Mouse (Mus musculus): ENCODE results near the gene Ddx25.

Gene Ddx25

DNA sequence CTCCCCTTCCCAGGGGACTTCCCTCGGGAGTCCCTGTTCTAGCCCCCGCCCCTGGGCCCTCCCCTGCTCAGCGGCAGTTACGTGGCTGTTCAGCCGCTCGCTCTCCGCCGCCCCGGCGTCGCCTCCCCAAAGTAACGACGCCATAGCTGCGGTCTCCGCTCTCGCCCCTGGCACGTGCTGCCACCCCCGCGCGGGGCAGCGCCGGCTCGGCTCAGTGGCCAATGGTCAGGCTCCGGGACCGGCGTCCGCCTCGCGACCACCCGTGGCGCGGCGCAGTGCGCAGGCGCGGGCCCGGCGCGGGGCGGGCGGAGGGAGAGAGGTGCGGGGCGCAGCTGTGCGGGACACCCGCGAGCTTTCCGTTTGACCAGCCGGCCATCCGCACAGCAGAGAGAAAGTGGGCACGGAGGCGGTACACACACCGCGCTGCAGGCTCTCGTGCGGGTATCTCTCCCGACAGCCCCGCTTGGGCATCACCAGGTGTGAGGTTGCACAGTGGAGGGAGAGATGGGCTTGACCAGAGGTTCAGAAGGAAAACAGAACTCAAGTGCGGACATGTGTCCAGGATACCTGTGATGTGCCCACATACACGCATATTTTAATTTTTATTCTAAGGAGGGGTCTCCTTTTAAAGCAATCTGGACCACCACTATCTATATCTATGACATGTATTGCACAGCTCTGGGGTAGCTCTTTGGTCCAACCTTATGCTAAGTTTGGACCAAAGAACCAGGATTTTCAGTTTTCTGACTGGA lies at the start of gene Ddx25, which contains the start of gene Pus3:
Ddx25 (minus strand) TSS at position 272 of the 752 bp plus-strand sequence.
Pus3 (plus strand) TSS at position 339 of the 752 bp plus-strand sequence.
- peak; percentile 65 to 77 for DNase-seq (ENCODE audit: low spot score in 2 of 2)

DNA sequence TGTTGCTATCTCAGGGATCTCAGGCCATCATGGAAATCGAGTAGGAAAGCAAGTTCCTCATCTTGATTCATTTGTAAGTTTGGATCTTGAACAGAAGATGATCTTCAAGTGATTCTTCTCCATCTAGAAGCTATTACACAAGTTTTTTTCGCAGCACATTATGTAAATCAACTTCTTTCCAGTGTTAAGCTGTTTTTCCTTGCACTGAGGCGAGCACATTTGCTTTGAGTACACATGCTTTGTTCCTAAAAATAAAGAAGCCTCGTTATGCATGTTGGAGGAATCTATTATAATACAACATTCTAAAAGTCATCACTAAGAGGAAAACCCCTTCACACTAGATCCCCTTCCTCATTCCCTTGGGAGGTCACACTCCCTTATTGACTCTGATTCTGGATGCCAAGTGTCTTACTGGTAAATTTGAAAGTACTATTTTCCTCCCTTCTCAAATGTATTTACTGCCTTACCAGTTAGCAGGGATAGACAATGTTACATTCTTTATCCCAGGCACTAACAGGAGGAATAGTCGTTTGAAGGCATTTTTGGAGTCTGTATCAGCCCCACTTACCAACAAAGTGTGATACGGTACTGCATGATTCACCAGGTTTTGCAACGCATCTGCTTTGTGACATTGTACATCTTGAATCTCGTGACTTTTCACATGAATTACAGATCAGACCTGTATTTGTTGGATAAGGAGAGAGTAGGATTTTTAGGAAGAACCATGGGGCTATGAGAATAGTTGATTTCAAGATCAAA lies 49.5 kb upstream of the Ddx25 start:
- DNase-seq (ENCODE audit: low spot score in 2 of 2) = peak in 1 of 2 experiments; percentile 2

DNA sequence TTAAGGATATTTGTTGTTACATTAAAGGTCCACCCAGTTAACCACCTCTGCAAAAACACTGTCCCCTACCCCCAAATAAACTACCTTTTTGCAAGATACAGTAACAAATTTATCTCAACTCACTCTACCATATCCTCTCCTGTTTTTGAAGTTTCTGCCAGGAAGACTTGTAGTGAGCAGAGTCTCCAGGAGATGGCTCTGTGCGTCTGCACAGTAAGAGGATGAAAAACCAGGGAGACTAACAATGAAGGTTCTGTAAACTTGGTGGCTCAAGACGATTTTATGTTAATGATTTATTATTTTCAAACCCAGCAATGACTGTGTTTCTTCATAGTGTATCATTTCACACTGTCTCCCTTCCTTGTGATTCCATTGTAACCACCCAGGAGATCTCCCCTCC lies 34.6 kb upstream of the Ddx25 start:
- DNase-seq (ENCODE audit: low spot score in 2 of 2) = peak; percentile 42 to 54

GRCm38 (mm10) chr9:35587674-35588073 lies 29.3 kb upstream of the Ddx25 start:
- DNase-seq (ENCODE audit: low spot score in 2 of 2) = no peak

- no peak for DNase-seq (ENCODE audit: low spot score in 2 of 2)
These were observed 16.1 kb upstream of the Ddx25 start for GRCm38 (mm10) chr9:35574416-35574815.

DNA sequence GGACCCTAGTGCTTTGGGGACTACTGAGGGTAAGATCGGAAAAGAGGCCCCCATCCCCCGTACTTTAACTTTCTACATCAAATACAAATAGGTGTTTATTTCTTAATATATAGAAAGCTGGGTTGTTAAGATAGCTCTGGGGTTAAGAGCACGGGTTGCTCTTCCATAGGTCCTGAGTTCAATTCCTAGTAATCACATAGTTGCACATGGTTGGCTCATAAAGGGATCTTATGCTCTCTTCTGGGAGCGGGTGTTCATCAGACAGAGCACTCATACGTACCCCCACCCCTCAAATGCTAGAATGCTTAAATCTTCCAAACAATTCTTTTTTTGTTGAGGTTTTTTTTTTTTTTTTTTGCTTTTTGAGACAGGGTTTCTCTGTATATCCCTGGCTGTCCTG lies 12.3 kb upstream of the Ddx25 start:
- DNase-seq (ENCODE audit: low spot score in 2 of 2) = no peak

GRCm38 (mm10) chr9:35569571-35570534 lies 11.5 kb upstream of the Ddx25 start, which contains the start of the genes Pate2 and Hyls1:
Pate2 (plus strand) TSS chr9:35570284.
Hyls1 (minus strand) TSS chr9:35570398.
- DNase-seq (ENCODE audit: low spot score in 2 of 2) = peak; percentile 91 to 92

GRCm38 (mm10) chr9:35567995-35568394 lies 9.7 kb upstream of the Ddx25 start:
- DNase-seq (ENCODE audit: low spot score in 2 of 2) = no peak

- no peak for DNase-seq (ENCODE audit: low spot score in 2 of 2)
These were observed 6.4 kb upstream of the Ddx25 start for GRCm38 (mm10) chr9:35564536-35565240.

- DNase-seq (ENCODE audit: low spot score in 2 of 2) = no peak
These were observed 3.3 kb upstream of the Ddx25 start for GRCm38 (mm10) chr9:35561583-35561982.

DNA sequence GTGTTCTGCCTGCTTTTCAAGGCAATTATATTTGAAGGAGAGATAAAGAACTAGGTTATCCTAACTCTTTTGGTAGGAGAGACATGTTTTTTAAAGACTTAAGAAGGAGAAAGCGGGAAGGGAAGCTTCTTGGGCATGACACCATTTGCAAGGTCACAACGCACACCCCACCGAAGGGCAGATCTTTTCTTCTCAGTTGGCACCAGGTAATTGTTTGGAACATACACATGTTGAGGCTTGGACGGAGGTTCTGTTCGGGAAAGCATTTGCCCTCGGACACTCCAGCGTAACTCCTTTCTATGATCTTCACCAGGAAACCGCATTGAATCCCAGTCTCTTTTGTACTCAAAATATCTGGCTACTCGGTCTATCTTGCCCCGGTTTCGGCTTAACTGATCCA lies 2.7 kb upstream of the Ddx25 start:
- no peak for DNase-seq (ENCODE audit: low spot score in 2 of 2)

- peak; percentile 85 to 91 for DNase-seq (ENCODE audit: low spot score in 2 of 2)
These were observed 922 bp upstream of the Ddx25 start for GRCm38 (mm10) chr9:35559009-35559890.

- no peak for DNase-seq (ENCODE audit: low spot score in 2 of 2)
These were observed 1.7 kb downstream of the Ddx25 start for GRCm38 (mm10) chr9:35556494-35557102.

GRCm38 (mm10) chr9:35548455-35548854 lies 9.9 kb downstream of the Ddx25 start:
- DNase-seq (ENCODE audit: low spot score in 2 of 2) = no peak

DNA sequence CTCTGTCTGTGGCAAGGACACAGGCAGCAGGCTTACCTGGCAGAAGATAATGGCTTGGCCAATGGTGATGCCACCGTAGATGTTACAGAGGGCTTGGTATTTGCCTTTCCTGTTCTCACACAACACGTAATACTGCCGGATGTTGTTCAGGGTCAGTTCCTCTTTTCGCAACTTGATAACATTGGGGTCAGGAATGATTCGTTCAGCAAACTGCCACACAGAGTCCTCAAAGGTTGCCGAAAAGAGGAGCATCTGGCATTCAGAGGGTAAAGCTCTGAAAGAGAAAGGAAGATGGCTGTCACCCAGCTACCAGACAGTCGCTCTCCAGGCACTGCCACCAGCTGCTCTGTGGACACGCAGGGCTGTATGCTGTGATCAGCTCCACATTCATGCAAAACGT lies 11.6 kb downstream of the Ddx25 start:
- no peak for DNase-seq (ENCODE audit: low spot score in 2 of 2)

DNA sequence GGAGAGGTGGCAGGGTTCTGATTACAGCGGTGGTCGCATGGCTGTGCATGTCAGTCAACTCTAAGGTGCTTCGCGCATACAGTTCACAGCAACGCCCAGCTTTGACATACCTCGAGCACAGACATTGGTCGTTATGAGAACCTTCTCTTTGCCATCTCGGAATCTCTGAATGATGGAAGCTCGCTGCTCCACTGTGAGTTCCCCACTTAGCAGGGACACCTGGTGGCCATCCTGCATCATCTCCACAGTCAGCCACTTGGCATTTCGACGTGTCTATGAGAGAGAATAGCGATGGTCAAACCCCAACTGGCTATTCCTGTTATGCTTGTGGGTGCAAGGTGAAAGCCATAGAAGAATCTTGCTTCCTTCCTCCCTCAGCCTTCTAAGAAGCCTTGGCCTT lies 12.6 kb downstream of the Ddx25 start:
- no peak for DNase-seq (ENCODE audit: low spot score in 2 of 2)

GRCm38 (mm10) chr9:35544666-35545065 lies 13.7 kb downstream of the Ddx25 start:
- DNase-seq (ENCODE audit: low spot score in 2 of 2) = no peak

DNA sequence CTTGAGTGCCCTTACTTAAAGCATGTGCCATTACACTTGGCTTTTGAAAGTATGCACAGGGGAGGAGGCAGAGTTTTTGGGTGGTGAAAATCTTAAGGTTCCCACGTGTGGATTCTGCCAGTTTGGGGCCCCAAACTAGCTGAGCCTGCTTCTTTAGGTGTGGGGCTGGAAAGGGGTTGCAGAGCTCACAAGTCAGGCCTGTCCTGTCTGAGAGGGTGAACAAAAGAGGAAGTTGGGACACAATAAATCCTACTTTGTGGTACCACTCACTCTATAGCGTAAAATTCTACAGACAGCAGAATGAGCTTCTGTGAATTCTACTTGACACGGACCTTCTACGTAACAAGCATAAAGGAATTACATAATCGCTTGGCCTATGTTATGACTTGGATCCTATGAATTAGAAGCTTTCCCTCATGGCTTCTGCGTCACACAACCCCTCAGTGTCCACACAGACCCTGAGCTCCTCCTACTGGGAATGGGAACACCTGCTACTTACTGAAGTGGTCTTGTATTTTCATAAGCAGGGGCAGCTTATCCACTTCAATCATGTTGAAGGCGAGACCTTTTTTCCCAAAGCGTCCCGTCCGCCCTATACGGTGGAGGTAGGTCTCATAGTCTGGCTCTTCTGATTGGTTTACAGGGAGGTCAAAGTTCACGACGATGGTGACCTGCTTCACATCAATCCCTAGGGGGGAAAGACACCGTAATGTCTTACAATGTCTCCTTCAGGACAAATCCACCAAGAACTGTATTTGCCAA lies 15.0 kb downstream of the Ddx25 start:
- no peak for DNase-seq (ENCODE audit: low spot score in 2 of 2)

GRCm38 (mm10) chr9:35541941-35542340 lies 16.4 kb downstream of the Ddx25 start:
- no peak for DNase-seq (ENCODE audit: low spot score in 2 of 2)

All from right cerebral cortex, adult 2 months (tissue).